8 mouse cellular contexts compared by ENCODE assay signal in genomic region chr16:18288581-18289061, GRCm38 (mm10). TPM values are rescaled to one million over a fixed set of nuclear protein-coding genes. Genes with fewer than 3 reads are reported as not detected.
DNase-seq lines count a peak whose midpoint lies in the region; ATAC-seq and TF ChIP-seq lines count a peak whose summit lies in the region.
"Had no signal": no experiment of that assay in that cellular context is flagged by ENCODE, and none has a peak within 500 bp of the region (broad histone marks: within the 10 kb centered on the region; RNA-seq: fewer than 3 reads in every experiment).

No protein-coding gene starts in this region.

- TF ChIP-seq RAD21 in MEL (IDR thresholded peaks at IDR 0.05; ENCODE audit: low read depth, low read length), result no peak

- peak in 1 of 2 experiments; percentile 20; a peak in 1 of 4 replicates for TF ChIP-seq EP300 in MEL (IDR thresholded peaks at IDR 0.05; ENCODE audit: low read depth in 1 of 2, low read length in 2 of 2)

- peak overlapping the region; percentile 94 for H3K4me2 ChIP-seq in hindbrain, embryonic 11.5 days (replicated peaks; ENCODE audit: low read depth, low read length)
- peak overlapping the region; percentile 83 for H3K4me2 ChIP-seq in liver, embryonic 15.5 days
- H3K4me2 ChIP-seq in neural tube, embryonic 12.5 days (replicated peaks), result peak overlapping the region; percentile 91

- peaks cover 12 to 17% of the 10 kb centered on the region in 2 experiments for H3K36me3 ChIP-seq in MEL (ENCODE audit: control insufficient read depth in 1 of 2, insufficient read depth in 2 of 2, low read length in 2 of 2)
- H3K36me3 ChIP-seq in hindbrain, embryonic 11.5 days (ENCODE audit: control insufficient read depth, insufficient read depth, low read length), result peaks cover 10% of the 10 kb centered on the region
- peaks cover 36% of the 10 kb centered on the region for H3K36me3 ChIP-seq in liver, embryonic 15.5 days (replicated peaks)
- peaks cover 16% of the 10 kb centered on the region for H3K36me3 ChIP-seq in neural tube, embryonic 12.5 days

- H3K9me3 ChIP-seq in MEL (replicated peaks; ENCODE audit: insufficient read depth, low read length), result no peaks in the 10 kb centered on the region
- H3K9me3 ChIP-seq in hindbrain, embryonic 11.5 days (ENCODE audit: control insufficient read depth, low read length), result no peaks in the 10 kb centered on the region
- no peaks in the 10 kb centered on the region for H3K9me3 ChIP-seq in liver, embryonic 15.5 days (replicated peaks)
- no peaks in the 10 kb centered on the region for H3K9me3 ChIP-seq in neural tube, embryonic 12.5 days

- H3K9ac ChIP-seq in MEL (ENCODE audit: control insufficient read depth, low read depth, low read length, poor library complexity, severe bottlenecking), result peak overlapping the region; percentile 97
- peak overlapping the region; percentile 88 for H3K9ac ChIP-seq in hindbrain, embryonic 11.5 days (ENCODE audit: low read depth, low read length)
- peak overlapping the region; percentile 84 for H3K9ac ChIP-seq in liver, embryonic 15.5 days
- peak overlapping the region; percentile 95 for H3K9ac ChIP-seq in neural tube, embryonic 12.5 days

- H3K79me2 ChIP-seq in MEL (ENCODE audit: control insufficient read depth, insufficient read depth, low read length, poor library complexity), result peaks cover 43% of the 10 kb centered on the region

- WGBS in hindbrain, embryonic 11.5 days, result 1% methylated on average over 30 of the region's 31 CpGs
- under 1% methylated on average over 28 of the region's 31 CpGs for WGBS in liver, embryonic 15.5 days (ENCODE audit: insufficient replicate concordance)
- under 1% methylated on average over 31 of the region's 31 CpGs for WGBS in neural tube, embryonic 12.5 days

- no peak for TF ChIP-seq CTCF in MEL (IDR thresholded peaks at IDR 0.05 in 2 of 3, conservative IDR thresholded peaks at IDR 0.05 in 1 of 3; ENCODE audit: control insufficient read depth in 1 of 3, insufficient read depth in 1 of 3, low read depth in 2 of 3, low read length in 3 of 3, poor library complexity in 1 of 3, severe bottlenecking in 1 of 3)

- DNase-seq in layer of hippocampus, adult 8-10 months (ENCODE audit: low spot score in 2 of 2), result peak; percentile 35 to 37
- no peak for DNase-seq in layer of hippocampus, postnatal 10 days (ENCODE audit: low spot score in 2 of 2)
- peak; percentile 71 for DNase-seq in MEL (ENCODE audit: low read depth, low spot score)
- peak; percentile 66 for DNase-seq in c-Kit-positive CD71-positive TER-119-positive erythroid progenitor cells, embryonic 14.5 days (ENCODE audit: low spot score)
- DNase-seq in hindbrain, embryonic 11.5 days (ENCODE audit: low spot score), result peak; percentile 68

- peak overlapping the region; percentile 87 for H3K27ac ChIP-seq in MEL (ENCODE audit: control insufficient read depth, low read depth, low read length)
- peak overlapping the region; percentile 80 for H3K27ac ChIP-seq in hindbrain, embryonic 11.5 days (ENCODE audit: low read depth, low read length)
- H3K27ac ChIP-seq in liver, embryonic 15.5 days (replicated peaks), result peak overlapping the region; percentile 88
- peak overlapping the region; percentile 62 for H3K27ac ChIP-seq in neural tube, embryonic 12.5 days

- no peak for TF ChIP-seq POLR2A in MEL (IDR thresholded peaks at IDR 0.05; ENCODE audit: control insufficient read depth in 1 of 2, insufficient read depth in 1 of 2, low read depth in 1 of 2, low read length in 2 of 2, poor library complexity in 1 of 2)

- peaks cover 13% of the 10 kb centered on the region in 2 experiments; a peak in 3 of 4 replicates for H3K4me1 ChIP-seq in MEL (ENCODE audit: control insufficient read depth in 1 of 2, insufficient read depth in 2 of 2, low read length in 2 of 2)
- H3K4me1 ChIP-seq in hindbrain, embryonic 11.5 days (replicated peaks; ENCODE audit: control insufficient read depth, insufficient read depth, low read length), result peaks cover 13% of the 10 kb centered on the region; the same call in 1 of the 2 replicates
- H3K4me1 ChIP-seq in liver, embryonic 15.5 days (replicated peaks), result peaks cover 33% of the 10 kb centered on the region
- H3K4me1 ChIP-seq in neural tube, embryonic 12.5 days, result peaks cover 31% of the 10 kb centered on the region

- peak overlapping the region; percentile 78 to 82 for H3K4me3 ChIP-seq in MEL (ENCODE audit: control insufficient read depth in 1 of 2, insufficient read depth in 1 of 2, low read depth in 2 of 2, low read length in 2 of 2)
- peak overlapping the region; percentile 94 for H3K4me3 ChIP-seq in hindbrain, embryonic 11.5 days (ENCODE audit: low read depth, low read length)
- peak overlapping the region; percentile 76 for H3K4me3 ChIP-seq in liver, embryonic 15.5 days (replicated peaks)
- H3K4me3 ChIP-seq in neural tube, embryonic 12.5 days, result peak overlapping the region; percentile 96

- peak; percentile 85 for ATAC-seq in hindbrain, embryonic 11.5 days (ENCODE audit: low FRiP score)
- ATAC-seq in liver, embryonic 15.5 days (ENCODE audit: insufficient read depth), result peak; percentile 91
- peak; percentile 83 for ATAC-seq in neural tube, embryonic 12.5 days (ENCODE audit: low FRiP score, low read depth)

- H3K27me3 ChIP-seq in MEL (ENCODE audit: control insufficient read depth in 1 of 2, insufficient read depth in 2 of 2, low read length in 2 of 2), result no peaks in the 10 kb centered on the region
- no peaks in the 10 kb centered on the region for H3K27me3 ChIP-seq in hindbrain, embryonic 11.5 days (ENCODE audit: control insufficient read depth, insufficient read depth, low read length)
- no peaks in the 10 kb centered on the region for H3K27me3 ChIP-seq in liver, embryonic 15.5 days
- H3K27me3 ChIP-seq in neural tube, embryonic 12.5 days (replicated peaks), result no peaks in the 10 kb centered on the region

TF ChIP-seq in MEL, 35 proteins besides CTCF, POLR2A, EP300 and RAD21 (continues in another document):
- TF ChIP-seq MAX (IDR thresholded peaks at IDR 0.05; ENCODE audit: low read length), result peak; percentile 61
- TF ChIP-seq NELFE (IDR thresholded peaks at IDR 0.05; ENCODE audit: low read depth, low read length), result 0 out of 2 replicates have a peak, but pooled peaks have one; percentile 9
- TF ChIP-seq MYC (IDR thresholded peaks at IDR 0.05; ENCODE audit: low read depth, low read length), result no peak
- TF ChIP-seq BHLHE40 (IDR thresholded peaks at IDR 0.05; ENCODE audit: borderline replicate concordance, low read depth, low read length), result no peak
- TF ChIP-seq TAL1 (IDR thresholded peaks at IDR 0.05; ENCODE audit: low read length), result peak; percentile 13; the same call in 1 of the 2 replicates
- no peak for TF ChIP-seq JUND (IDR thresholded peaks at IDR 0.05; ENCODE audit: low read depth, low read length)

RNA-seq across cellular contexts. Expression of gene Dgcr8, which starts 0.4 kb away (rescaled TPM):
- 10 to 100 TPM; 40.5 to 65.1 (median 46.7) TPM for total RNA-seq in layer of hippocampus, adult 8-10 months (2022)
- 10 to 100 TPM; 39.1 to 41.4 TPM for total RNA-seq in layer of hippocampus, postnatal 10 days (2021)
- total RNA-seq in MEL (2012; rRNA removed), result 40.3 and 40.6 TPM in 2 replicates
- polyA plus RNA-seq in MEL (2012; ENCODE audit: insufficient read depth in 1 of 2, insufficient read length in 2 of 2, low read depth in 1 of 2, low replicate concordance in 2 of 2, missing spikeins in 1 of 2), result 10 to 100 TPM in 1 of 2 experiments, not detected in 1; 39.6 TPM
- polyA plus RNA-seq in hindbrain, embryonic 11.5 days (2014; fragmentation: Nextera tagmentation; extraction: Ambion mirVana), result 36.3 and 36.7 TPM in 2 replicates
- polyA plus RNA-seq in liver, embryonic 15.5 days (2015; fragmentation: Nextera tagmentation; extraction: Ambion mirVana), result 11.2 and 12.8 TPM in 2 replicates
- 36.7 and 37.4 TPM in 2 replicates for polyA plus RNA-seq in neural tube, embryonic 12.5 days (2016; fragmentation: Nextera tagmentation; extraction: Ambion mirVana)

RNA-seq across cellular contexts. Expression of gene Gm49776, which starts 30.5 kb away (rescaled TPM):
- not detected for total RNA-seq in layer of hippocampus, adult 8-10 months (2022)
- total RNA-seq in layer of hippocampus, postnatal 10 days (2021), result not detected
- total RNA-seq in MEL (2012; rRNA removed), result 0.77 and 0.85 TPM in 2 replicates
- 10 to 100 TPM in 1 of 2 experiments, not detected in 1; 32.7 TPM for polyA plus RNA-seq in MEL (2012; ENCODE audit: insufficient read depth in 1 of 2, insufficient read length in 2 of 2, low read depth in 1 of 2, low replicate concordance in 2 of 2, missing spikeins in 1 of 2)
- 1.4 and 1.6 TPM in 2 replicates for polyA plus RNA-seq in hindbrain, embryonic 11.5 days (2014; fragmentation: Nextera tagmentation; extraction: Ambion mirVana)
- not detected in 2 replicates for polyA plus RNA-seq in liver, embryonic 15.5 days (2015; fragmentation: Nextera tagmentation; extraction: Ambion mirVana)
- polyA plus RNA-seq in neural tube, embryonic 12.5 days (2016; fragmentation: Nextera tagmentation; extraction: Ambion mirVana), result 2.8 and 4.7 TPM in 2 replicates
- polyA plus RNA-seq: frontal cortex, adult 2 months had no signal

RNA-seq across cellular contexts. Expression of gene Ranbp1, which starts 40.1 kb away (rescaled TPM):
- 10 to 100 TPM; 70.8 to 97.7 (median 84.0) TPM for total RNA-seq in layer of hippocampus, adult 8-10 months (2022)
- 100 to 1,000 TPM; 133 to 147 TPM for total RNA-seq in layer of hippocampus, postnatal 10 days (2021)
- 420 and 440 TPM in 2 replicates for total RNA-seq in MEL (2012; rRNA removed)
- 100 to 1,000 TPM; 162 to 681 TPM for polyA plus RNA-seq in MEL (2012; ENCODE audit: insufficient read depth in 1 of 2, insufficient read length in 2 of 2, low read depth in 1 of 2, low replicate concordance in 2 of 2, missing spikeins in 1 of 2)
- polyA plus RNA-seq in hindbrain, embryonic 11.5 days (2014; fragmentation: Nextera tagmentation; extraction: Ambion mirVana), result 1,115 and 1,160 TPM in 2 replicates
- polyA plus RNA-seq in liver, embryonic 15.5 days (2015; fragmentation: Nextera tagmentation; extraction: Ambion mirVana), result 210 and 237 TPM in 2 replicates
- polyA plus RNA-seq in neural tube, embryonic 12.5 days (2016; fragmentation: Nextera tagmentation; extraction: Ambion mirVana), result 701 and 706 TPM in 2 replicates

RNA-seq across cellular contexts. Expression of gene Trmt2a, which starts 40.1 kb away (rescaled TPM):
- 10 to 100 TPM; 55.2 to 69.1 (median 57.6) TPM for total RNA-seq in layer of hippocampus, adult 8-10 months (2022)
- total RNA-seq in layer of hippocampus, postnatal 10 days (2021), result 10 to 100 TPM; 54.4 to 65.1 TPM
- total RNA-seq in MEL (2012; rRNA removed), result 132 and 178 TPM in 2 replicates
- polyA plus RNA-seq in MEL (2012; ENCODE audit: insufficient read depth in 1 of 2, insufficient read length in 2 of 2, low read depth in 1 of 2, low replicate concordance in 2 of 2, missing spikeins in 1 of 2), result 100 to 1,000 TPM in 1 of 2 experiments, not detected in 1; 185 TPM
- 77.0 and 85.0 TPM in 2 replicates for polyA plus RNA-seq in hindbrain, embryonic 11.5 days (2014; fragmentation: Nextera tagmentation; extraction: Ambion mirVana)
- polyA plus RNA-seq in liver, embryonic 15.5 days (2015; fragmentation: Nextera tagmentation; extraction: Ambion mirVana), result 51.7 and 56.5 TPM in 2 replicates
- 95.4 and 106 TPM in 2 replicates for polyA plus RNA-seq in neural tube, embryonic 12.5 days (2016; fragmentation: Nextera tagmentation; extraction: Ambion mirVana)

RNA-seq across cellular contexts. Expression of gene Zdhhc8, which starts 53.7 kb away (rescaled TPM):
- total RNA-seq in layer of hippocampus, adult 8-10 months (2022), result 10 to 100 TPM; 60.7 to 90.9 (median 69.7) TPM
- total RNA-seq in layer of hippocampus, postnatal 10 days (2021), result 10 to 100 TPM; 73.9 to 75.1 TPM
- total RNA-seq in MEL (2012; rRNA removed), result 9.1 and 9.6 TPM in 2 replicates
- polyA plus RNA-seq in MEL (2012; ENCODE audit: insufficient read depth in 1 of 2, insufficient read length in 2 of 2, low read depth in 1 of 2, low replicate concordance in 2 of 2, missing spikeins in 1 of 2), result 10 to 100 TPM in 1 of 2 experiments, not detected in 1; 33.2 TPM
- 7.5 and 8.3 TPM in 2 replicates for polyA plus RNA-seq in hindbrain, embryonic 11.5 days (2014; fragmentation: Nextera tagmentation; extraction: Ambion mirVana)
- 1.6 and 2.2 TPM in 2 replicates for polyA plus RNA-seq in liver, embryonic 15.5 days (2015; fragmentation: Nextera tagmentation; extraction: Ambion mirVana)
- 16.7 and 17.7 TPM in 2 replicates for polyA plus RNA-seq in neural tube, embryonic 12.5 days (2016; fragmentation: Nextera tagmentation; extraction: Ambion mirVana)

Comparison
In these comparisons a context has a peak if more than half of its experiments do, and no peak if none do; other contexts are left out.
1. DNase-seq: peak in layer of hippocampus, adult 8-10 months (2 of 2), MEL (single experiment), c-Kit-positive CD71-positive TER-119-positive erythroid progenitor cells, embryonic 14.5 days (single experiment) and hindbrain, embryonic 11.5 days (single experiment); none in layer of hippocampus, postnatal 10 days (0 of 2).
2. Peak in every context shown above with its lines, with median percentiles within 50 percentile points of each other: H3K27ac ChIP-seq, H3K4me3 ChIP-seq, H3K9ac ChIP-seq, ATAC-seq and H3K4me2 ChIP-seq.